In genomic region chr9:118752376-118752775, GRCm38 (mm10) we compare ENCODE assay signal across 22 mouse cellular contexts.
A peak's percentile ranks its signal among the peaks of the same experiment; 100 is the strongest.
DNase-seq lines count a peak whose midpoint lies in the region; ATAC-seq lines count a peak whose summit lies in the region.
"Had no signal": no experiment of that assay in that cellular context is flagged by ENCODE, and none has a peak within 500 bp of the region (broad histone marks: within the 10 kb centered on the region; RNA-seq: fewer than 3 reads in every experiment).

No protein-coding gene starts in this region.

- ATAC-seq in midbrain, embryonic 14.5 days (ENCODE audit: low FRiP score, low TSS enrichment): no peak
- ATAC-seq in hindbrain, embryonic 16.5 days: no peak
- ATAC-seq: activated CD4-positive, CD25-positive, alpha-beta regulatory T cell, adult 4 months; forebrain, embryonic 13.5 days; forebrain, postnatal 0 days had no signal

- H3K27ac ChIP-seq in midbrain, embryonic 14.5 days (replicated peaks; ENCODE audit: low read depth, low read length): no peak overlapping the region
- H3K27ac ChIP-seq in hindbrain, embryonic 16.5 days (ENCODE audit: low read depth, low read length): no peak overlapping the region
- H3K27ac ChIP-seq: embryonic facial prominence, embryonic 13.5 days; forebrain, embryonic 13.5 days; heart, adult 2 months; heart, embryonic 15.5 days; hindbrain, embryonic 14.5 days had no signal

- H3K4me1 ChIP-seq in midbrain, embryonic 14.5 days (ENCODE audit: control insufficient read depth, insufficient read depth, low read length): no peaks in the 10 kb centered on the region
- peaks cover 4% of the 10 kb centered on the region for H3K4me1 ChIP-seq in hindbrain, embryonic 16.5 days (ENCODE audit: control insufficient read depth, insufficient read depth, low read depth, low read length)
- H3K4me1 ChIP-seq: forebrain, embryonic 13.5 days; heart, embryonic 15.5 days had no signal

- no peak overlapping the region for H3K4me3 ChIP-seq in midbrain, embryonic 14.5 days (replicated peaks; ENCODE audit: low read depth, low read length)
- H3K4me3 ChIP-seq in hindbrain, embryonic 16.5 days (ENCODE audit: low read length): no peak overlapping the region
- H3K4me3 ChIP-seq: embryonic facial prominence, embryonic 13.5 days; forebrain, embryonic 13.5 days; heart, adult 2 months; heart, embryonic 15.5 days had no signal

- DNase-seq in CD4-positive, CD25-positive, alpha-beta regulatory T cell, adult 2 months (ENCODE audit: low read depth, low spot score): peak; percentile 26
- DNase-seq in thymus, adult 18-20 months: peak; percentile 29 to 48
- DNase-seq in thymus, postnatal 14 days: peak; percentile 73
- no peak for DNase-seq in MN1 (ENCODE audit: low spot score)
- no peak for DNase-seq in midbrain, embryonic 14.5 days
- no peak for DNase-seq in cerebellum, postnatal 36 days
- DNase-seq: adrenal gland, postnatal 14 days; cerebellum, adult 11-12 months; cerebellum, adult 9-10 months; cerebellum, postnatal 25 days; forebrain, postnatal 0 days; gastrocnemius, postnatal 14 days; heart, adult 2 months; heart, postnatal 14 days had no signal

- H3K4me2 ChIP-seq in midbrain, embryonic 14.5 days (ENCODE audit: low read length): no peak overlapping the region
- H3K4me2 ChIP-seq in hindbrain, embryonic 16.5 days (ENCODE audit: low read length): no peak overlapping the region
- H3K4me2 ChIP-seq: embryonic facial prominence, embryonic 13.5 days; forebrain, embryonic 13.5 days; heart, embryonic 11.5 days; heart, embryonic 15.5 days; hindbrain, embryonic 14.5 days had no signal

- no peak overlapping the region for H3K9ac ChIP-seq in midbrain, embryonic 14.5 days (replicated peaks; ENCODE audit: low read length)
- no peak overlapping the region for H3K9ac ChIP-seq in hindbrain, embryonic 16.5 days (ENCODE audit: low read depth, low read length)
- H3K9ac ChIP-seq: embryonic facial prominence, embryonic 13.5 days; forebrain, embryonic 13.5 days; forebrain, postnatal 0 days; heart, embryonic 15.5 days; hindbrain, embryonic 14.5 days had no signal

- H3K36me3 ChIP-seq in midbrain, embryonic 14.5 days (ENCODE audit: control insufficient read depth, insufficient read depth, low read length): no peaks in the 10 kb centered on the region
- H3K36me3 ChIP-seq in hindbrain, embryonic 16.5 days (ENCODE audit: control insufficient read depth, insufficient read depth, low read length): no peaks in the 10 kb centered on the region
- H3K36me3 ChIP-seq: embryonic facial prominence, embryonic 13.5 days; G1E; heart, embryonic 15.5 days had no signal

- WGBS in midbrain, embryonic 14.5 days: 90% methylated on average over 2 of the region's 2 CpGs
- 90% methylated on average over 2 of the region's 2 CpGs for WGBS in hindbrain, embryonic 16.5 days

- no peaks in the 10 kb centered on the region for H3K9me3 ChIP-seq in midbrain, embryonic 14.5 days (ENCODE audit: control insufficient read depth, low read length)
- no peaks in the 10 kb centered on the region for H3K9me3 ChIP-seq in hindbrain, embryonic 16.5 days (ENCODE audit: control insufficient read depth, low read length)
- H3K9me3 ChIP-seq: embryonic facial prominence, embryonic 13.5 days; forebrain, embryonic 13.5 days; heart, embryonic 15.5 days had no signal

- no peaks in the 10 kb centered on the region for H3K27me3 ChIP-seq in midbrain, embryonic 14.5 days (ENCODE audit: control insufficient read depth, insufficient read depth, low read length)
- no peaks in the 10 kb centered on the region for H3K27me3 ChIP-seq in hindbrain, embryonic 16.5 days (replicated peaks; ENCODE audit: control insufficient read depth, insufficient read depth, low read length)
- H3K27me3 ChIP-seq: embryonic facial prominence, embryonic 13.5 days; forebrain, embryonic 13.5 days; heart, embryonic 15.5 days had no signal

Comparison
In these comparisons a context has a peak if more than half of its experiments do, and no peak if none do; other contexts are left out.
1. DNase-seq: peak in CD4-positive, CD25-positive, alpha-beta regulatory T cell, adult 2 months (single experiment), thymus, adult 18-20 months (2 of 2) and thymus, postnatal 14 days (single experiment); none in MN1 (single experiment), midbrain, embryonic 14.5 days (single experiment) and cerebellum, postnatal 36 days (0 of 2).